Mouse (Mus musculus): ENCODE data around the gene Laptm5.

Laptm5 gene

DNA sequence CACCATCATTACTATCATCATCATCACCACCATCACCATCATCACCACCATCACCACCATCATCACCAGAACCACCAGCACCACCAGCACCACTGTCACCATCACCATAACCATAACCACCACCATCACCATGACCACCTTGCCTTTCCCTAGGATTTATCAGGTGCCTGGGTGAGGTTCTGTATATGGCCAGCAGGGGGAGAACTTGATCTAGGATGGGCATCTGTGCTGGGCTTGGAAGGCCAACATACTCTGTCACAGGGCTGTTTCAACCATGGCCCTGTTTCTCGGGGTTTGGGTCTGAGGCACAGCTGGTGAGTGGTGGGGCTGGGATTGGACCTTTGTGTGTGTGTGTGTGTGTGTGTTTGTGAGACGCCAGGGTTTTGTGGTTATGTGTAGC, 16.6 kb upstream of the Laptm5 start:
- in situ Hi-C loops (cut with MboI; ENCODE audit: unreplicated experiment in 2 of 2) = loop anchor here (5.0 kb wide), 2 partner anchors 51 to 941 kb away; partner anchors contain the start of gene Ptpru (in 1 of the 2)

DNA sequence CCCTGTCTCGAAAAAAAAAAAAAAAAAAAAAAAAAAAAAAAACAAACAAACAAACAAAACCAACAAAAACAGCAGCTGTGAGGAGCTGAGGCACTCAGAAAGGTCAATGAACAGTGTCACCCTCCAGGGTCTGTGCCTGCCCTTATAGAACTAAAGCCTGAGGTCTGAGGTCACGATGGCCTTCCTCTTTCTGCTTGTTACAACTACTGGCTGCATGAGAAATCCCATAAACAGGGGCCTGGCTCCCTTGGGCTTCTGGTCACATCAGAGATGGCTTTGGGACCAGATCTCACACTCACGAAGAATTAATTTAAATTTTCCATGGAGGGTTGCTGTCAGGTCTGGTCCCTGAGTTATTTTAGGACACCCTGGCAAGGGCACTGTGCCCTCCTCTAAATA, 13.5 kb upstream of the Laptm5 start:
- in situ Hi-C loops (cut with MboI; ENCODE audit: unreplicated experiment in 2 of 2) = loop anchor here (5.0 kb wide), 2 partner anchors 48 to 938 kb away; partner anchors contain the start of gene Ptpru (in 1 of the 2)

DNA sequence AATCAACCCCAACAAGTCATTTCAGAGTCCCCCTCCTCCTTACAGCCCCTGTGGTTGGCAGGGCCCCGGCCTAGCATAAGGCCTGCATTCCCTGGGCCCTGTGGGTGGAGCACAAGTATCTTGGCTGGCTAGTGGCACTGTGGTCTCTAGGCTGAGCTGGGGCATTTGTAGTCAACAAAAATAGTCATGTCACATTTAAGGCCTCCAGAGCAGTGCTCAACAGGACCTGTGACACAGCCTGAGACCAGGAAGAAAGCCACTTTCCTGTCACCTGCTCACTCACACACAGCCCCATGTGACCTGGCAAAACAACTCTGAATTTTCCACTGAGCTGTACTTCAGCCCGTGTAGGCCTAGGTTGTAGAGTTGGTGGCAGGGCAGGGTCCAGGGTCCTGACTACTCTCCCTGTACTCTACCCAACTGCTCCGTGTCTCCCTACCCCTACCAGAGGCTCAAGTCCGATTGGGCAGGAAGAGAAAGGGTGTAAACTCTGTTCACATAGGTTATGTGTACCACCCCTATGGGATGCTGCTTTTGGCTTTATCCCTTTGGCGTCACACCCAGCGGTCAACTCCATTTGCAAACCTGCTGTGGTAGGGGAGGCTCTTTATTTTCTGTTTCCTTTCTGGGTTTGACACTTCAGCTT, 13.0 kb upstream of the Laptm5 start:
- in situ Hi-C loops (cut with MboI; ENCODE audit: unreplicated experiment in 2 of 2) = loop anchor here (5.0 kb wide), 2 partner anchors 47 to 937 kb away; partner anchors contain the start of gene Ptpru (in 1 of the 2)

DNA sequence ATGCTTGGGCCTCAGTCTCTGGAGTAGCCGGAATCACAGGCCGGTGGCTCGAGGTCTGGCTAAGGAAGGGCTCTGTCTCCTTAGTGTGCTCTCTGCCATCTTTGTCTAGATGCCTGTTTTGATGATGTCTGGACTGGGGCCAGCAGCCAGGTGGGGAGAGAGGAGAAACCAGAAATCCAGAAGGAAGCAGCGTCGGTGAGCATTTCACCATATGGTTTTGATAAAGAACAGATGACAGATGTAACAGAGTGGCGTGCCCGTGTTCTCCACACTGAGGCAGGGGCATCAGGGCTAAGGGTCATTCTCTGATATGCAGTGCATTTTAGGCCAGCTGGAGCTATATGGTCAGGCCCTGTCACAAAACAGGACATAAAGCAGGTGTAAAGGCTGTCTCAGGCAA, 12.2 kb upstream of the Laptm5 start:
- in situ Hi-C loops (cut with MboI; ENCODE audit: unreplicated experiment in 2 of 2) = no loop called here

DNA sequence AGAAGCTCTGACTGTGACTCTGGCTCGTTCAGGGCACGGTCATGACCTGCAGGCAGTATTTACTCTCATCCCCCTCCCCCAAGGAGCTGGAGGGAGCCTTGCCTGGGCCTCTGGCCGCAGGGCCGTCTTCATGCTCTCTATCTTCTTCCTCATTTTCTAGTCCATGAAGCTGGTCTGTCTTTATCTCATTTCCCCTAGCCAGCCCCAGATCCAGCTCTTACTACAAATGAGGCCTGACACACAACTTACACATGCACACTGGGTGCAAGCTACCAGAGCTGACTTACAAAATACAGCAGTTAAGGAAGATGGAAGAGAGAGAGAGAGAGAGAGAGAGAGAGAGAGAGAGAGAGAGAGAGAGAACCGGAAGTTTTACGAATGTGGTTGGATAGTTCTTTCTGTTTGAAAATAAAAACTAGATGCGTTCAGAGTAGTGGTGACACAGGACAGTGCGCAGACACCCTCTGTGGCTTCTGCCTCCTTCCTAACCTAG, 10.6 kb upstream of the Laptm5 start:
- in situ Hi-C loops (cut with MboI; ENCODE audit: unreplicated experiment in 2 of 2) = no loop called here

DNA sequence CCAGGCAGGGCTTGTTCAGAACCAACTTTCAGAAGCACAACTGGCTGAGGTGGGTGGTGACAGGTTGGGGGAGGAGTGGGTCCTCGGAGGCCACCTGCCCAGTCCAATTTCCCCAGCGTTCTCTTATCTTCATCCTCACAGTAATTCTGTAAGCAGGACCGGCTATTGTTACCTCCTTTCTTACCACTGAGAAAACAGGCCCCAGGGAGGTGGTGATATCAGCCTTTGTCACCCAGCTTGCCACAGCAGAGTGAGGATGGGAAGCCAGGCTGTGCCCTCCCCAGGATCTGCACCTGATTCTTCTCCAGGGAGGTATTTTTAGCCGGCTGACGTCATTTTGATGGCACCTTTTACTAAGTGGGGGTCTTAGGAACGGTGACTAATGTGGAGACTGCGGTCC, 7.9 kb upstream of the Laptm5 start:
- in situ Hi-C loops (cut with MboI; ENCODE audit: unreplicated experiment in 2 of 2) = no loop called here

DNA sequence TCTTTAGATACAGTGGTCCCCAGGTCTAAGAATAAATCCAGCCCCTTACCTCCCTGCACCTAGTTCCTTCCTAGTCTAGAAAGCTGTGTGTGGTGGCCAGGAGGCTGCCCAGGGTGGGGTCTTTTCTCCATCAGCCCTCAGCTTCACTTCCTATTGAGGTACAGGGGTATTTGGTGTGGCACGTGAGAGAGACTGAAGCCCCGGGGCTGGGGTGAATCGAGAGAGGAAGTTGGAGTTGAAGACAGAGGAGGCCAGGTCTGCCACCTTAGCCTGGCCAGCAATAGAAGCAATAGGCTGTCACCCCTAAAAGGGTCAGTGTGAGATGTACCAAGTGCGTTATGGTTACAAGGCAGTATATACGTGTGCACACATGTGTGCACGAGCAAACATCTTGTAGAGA, 7.0 kb upstream of the Laptm5 start:
- in situ Hi-C loops (cut with MboI; ENCODE audit: unreplicated experiment in 2 of 2) = no loop called here

DNA sequence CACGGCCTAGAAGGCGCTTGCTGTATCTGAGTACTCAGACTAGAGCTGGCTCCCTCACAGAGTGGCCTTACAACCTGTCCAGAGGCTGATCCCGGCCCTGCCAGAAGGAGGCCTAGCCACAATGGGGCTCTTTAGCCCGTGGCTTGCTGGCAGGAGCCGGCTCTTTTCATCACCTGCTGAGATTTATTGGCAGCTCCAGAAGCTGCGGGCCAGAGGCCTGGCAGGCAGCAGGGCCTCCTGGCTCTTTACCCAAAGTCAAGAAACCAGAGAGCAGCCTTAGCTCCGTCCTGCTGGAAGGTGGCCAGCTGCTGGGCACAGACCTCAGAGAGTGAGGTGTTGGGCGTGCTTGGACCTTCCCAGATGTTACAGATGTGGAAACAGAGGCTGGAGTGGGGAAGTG, 6.6 kb upstream of the Laptm5 start:
- in situ Hi-C loops (cut with MboI; ENCODE audit: unreplicated experiment in 2 of 2) = no loop called here

DNA sequence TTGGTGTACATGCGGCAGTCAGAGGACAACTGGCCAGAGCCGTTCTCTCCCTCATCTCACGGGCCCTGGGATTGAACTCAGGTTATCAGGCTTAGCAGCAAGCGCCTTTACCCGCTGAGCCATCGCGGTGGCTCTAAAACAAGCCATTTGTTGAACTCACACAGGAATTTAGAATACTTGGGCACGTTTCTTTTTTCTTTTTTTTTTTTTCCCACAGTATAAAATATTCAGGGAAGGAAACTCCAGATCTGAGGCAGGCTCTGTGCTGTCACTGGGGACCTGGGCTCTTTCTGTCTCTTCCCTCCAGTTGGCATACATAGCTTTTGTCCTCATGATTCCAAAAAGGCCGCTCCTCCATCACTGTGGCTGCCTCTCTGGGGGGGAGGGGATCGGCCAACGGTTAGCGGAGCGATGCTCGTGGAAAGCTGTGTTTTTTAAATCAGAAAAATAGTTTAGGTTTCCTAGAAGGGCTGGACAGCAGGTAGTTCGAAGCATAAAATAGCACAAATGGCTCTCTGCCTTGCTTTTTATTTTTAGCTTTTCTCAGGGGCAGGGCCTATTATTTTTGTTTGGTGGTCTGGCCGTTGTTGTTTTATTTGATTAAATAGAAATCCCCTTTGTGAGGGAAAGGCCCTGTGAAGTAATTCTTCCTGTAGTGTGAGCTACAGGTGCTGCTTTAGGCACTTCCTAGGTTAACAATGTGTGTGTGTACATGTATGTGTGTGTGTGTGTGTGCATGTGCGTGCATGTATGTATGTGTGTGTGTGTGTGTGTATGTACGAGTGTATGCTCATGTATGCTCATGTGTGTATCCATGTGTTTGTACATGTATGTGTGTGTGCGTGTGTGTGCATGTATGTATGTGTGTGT, 5.5 kb upstream of the Laptm5 start:
- in situ Hi-C loops (cut with MboI; ENCODE audit: unreplicated experiment in 2 of 2) = no loop called here

DNA sequence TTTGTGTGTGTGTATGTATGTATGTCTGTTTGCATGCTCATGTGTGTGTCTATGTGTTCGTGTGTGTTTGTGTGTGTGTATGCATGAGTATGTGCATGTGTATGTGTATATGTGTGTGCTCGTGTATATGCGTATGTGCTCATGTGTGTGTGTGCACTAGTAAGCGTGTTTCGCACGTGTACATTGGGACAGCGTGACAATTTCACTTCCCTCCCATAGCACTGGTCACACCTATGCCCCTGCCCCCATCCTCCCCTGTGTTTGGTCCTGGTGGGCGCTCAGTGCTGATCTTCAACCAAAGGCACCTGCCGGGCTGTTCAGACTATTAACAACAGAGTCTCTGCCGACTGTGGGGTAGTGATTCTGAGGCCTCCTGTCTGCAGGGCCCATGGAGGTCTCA, 4.8 kb upstream of the Laptm5 start:
- in situ Hi-C loops (cut with MboI; ENCODE audit: unreplicated experiment in 2 of 2) = no loop called here

DNA sequence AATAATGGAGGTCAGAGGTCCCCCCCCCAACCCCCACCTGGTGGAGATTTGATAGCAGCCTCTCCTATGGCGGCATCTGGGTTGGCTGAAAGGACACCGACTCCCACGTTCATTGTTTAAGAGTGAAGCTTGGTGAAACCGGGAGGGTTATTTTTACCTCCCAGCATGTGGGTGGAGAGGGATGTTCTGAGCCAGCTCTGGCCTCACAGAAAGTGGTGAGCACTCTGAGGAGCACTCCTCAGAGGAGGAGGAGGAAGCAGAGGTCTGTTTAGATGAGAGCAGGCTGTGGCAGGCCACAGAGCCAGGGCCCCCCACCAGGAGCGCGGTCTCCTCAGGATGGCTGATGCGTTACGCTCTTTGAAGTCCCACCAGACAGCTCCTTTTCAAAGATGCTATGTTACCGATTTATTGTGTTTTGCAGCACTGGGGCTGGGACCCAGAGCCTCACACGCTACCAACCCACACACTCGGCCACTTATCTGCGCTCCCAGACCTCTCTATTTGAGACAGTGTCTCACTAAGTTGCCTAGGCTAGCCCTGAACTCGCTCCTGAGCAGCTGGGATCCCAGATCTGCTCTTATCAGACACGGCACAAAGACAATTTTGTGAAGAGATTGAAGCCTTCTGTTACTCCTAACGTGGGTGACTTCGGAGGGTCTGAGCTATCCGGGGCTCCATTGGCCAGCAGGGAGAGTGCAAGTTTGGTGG, 3.6 kb upstream of the Laptm5 start:
- in situ Hi-C loops (cut with MboI; ENCODE audit: unreplicated experiment in 2 of 2) = no loop called here

DNA sequence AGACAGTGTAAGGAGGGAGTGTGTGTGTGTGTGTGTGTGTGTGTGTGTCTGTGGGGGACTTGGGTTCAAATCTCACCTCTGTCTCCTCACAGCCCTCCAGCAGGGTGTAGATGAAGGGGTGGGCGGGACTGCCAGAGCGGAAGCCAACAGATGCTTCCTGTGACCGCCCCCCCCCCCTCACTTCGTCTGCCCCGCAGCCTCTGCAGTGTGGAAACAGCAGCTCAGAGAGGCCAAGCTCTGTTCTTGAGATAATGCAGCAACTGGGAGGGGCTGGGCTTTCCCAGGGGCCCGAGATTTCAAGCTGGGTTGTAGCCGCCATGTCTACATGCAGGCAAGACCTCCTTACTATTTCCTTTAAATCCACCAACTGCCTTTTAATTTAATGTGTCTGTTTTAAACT, 2.3 kb upstream of the Laptm5 start:
- in situ Hi-C loops (cut with MboI; ENCODE audit: unreplicated experiment in 2 of 2) = no loop called here

DNA sequence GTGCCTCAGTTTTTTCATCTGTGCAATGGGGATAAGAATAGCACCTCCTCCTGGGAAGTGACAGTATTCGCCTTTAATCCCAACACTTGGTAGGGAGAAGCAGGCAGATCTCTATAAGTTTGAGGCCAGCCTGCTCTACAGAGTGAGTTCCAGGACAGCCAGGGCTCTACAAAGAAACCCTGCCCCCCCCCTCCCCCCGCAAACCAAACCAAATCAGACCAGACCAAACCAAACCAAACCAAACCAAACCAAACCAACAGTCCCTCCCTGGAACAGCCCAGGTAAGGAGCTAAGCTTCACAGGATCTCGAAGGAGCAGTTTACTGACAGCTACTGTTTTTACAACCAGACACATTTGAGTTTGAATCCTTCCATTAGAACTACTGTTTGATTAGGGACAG, 299 bp upstream of the Laptm5 start:
- in situ Hi-C loops (cut with MboI; ENCODE audit: unreplicated experiment in 2 of 2) = no loop called here

DNA sequence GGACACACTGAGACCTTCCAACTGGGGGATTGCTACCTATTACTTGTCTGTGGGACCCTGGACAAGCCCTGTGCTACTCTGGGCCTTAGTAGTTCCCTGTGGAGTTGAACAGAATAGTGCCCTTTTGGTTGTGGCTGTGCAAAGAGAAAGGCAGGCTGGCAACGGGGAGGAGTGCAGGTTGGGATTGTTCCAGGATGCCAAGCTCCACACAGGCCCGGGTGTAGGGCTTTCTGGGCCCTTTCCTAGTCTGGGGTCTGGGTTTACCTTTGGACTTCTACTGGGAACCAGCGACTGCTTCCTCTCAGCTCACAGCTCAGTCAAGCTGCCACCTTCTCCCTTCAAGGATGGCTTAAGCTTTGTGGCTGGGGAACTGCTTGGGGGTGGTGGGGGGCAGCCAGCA, 586 bp downstream of the Laptm5 start:
- in situ Hi-C loops (cut with MboI; ENCODE audit: unreplicated experiment in 2 of 2) = no loop called here

DNA sequence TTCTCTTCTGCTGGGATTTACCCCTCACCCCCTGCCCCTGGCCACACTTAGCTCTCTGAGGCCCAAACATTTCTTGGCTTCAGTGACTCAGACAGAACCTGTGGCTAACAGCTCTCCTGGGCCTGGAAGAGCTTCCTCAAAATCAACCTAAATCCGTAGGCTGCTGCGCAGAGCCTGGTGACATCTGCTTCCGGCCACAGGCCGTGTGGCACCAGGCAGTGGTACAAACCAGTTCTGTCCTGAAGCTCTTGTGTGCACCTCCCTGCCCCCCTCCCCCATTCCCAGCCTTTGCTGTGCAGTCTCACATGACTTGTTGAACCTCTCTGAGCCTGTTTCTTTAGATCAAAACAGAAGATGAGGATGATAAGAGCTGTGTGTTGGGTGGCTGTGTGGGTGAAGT, 1.1 kb downstream of the Laptm5 start:
- in situ Hi-C loops (cut with MboI; ENCODE audit: unreplicated experiment in 2 of 2) = no loop called here

DNA sequence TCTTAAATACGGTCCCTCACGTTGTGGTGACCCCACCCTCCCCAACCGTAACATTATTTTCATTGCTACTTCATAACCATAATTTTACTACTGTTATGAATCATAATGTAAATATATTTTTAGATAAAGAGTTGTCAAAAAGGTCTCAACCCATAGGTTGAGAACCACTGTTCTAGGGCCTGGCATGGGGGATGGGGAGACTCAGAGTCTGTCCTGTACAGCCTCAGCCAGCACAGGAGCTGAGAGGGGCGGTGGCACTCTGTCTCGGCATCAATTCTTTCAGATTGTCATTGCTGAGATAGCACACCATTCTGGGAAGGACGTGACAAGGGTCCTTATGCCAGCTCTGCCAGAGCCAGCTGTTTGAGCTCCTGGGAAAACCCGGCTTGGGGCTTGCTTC, 1.6 kb downstream of the Laptm5 start:
- in situ Hi-C loops (cut with MboI; ENCODE audit: unreplicated experiment in 2 of 2) = no loop called here

DNA sequence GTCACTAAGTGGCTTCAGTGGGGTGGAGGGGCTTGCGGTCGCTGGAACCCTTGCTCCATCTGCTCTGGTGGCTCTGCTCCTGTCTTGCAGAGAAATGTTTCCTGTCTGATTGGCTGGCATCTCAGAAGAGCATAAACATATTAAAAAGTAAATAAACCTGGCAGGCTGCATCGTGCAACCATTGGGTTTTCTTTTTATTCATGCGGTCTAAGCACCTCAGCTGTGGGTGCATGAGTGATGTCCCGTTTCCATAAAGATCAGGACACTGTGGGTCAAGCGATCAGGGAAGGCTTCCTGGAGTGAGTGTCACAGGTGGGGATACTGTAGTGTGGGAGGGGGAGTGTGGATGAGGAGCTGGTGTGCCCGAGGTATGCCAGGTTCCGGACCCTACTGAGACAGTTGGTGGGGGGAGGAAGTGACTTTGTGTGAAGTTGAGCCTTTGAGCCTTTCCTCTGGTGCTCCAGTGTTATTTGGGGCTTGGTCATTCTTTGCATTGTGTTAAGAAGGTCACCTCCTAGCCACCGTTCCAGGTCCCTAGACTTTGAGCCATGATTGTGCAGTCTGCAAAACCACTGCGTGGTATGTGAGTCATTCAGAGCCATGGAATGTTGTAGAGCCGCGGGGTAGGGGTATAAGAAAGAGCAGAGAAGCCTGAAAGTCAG, 2.2 kb downstream of the Laptm5 start:
- in situ Hi-C loops (cut with MboI; ENCODE audit: unreplicated experiment in 2 of 2) = no loop called here

DNA sequence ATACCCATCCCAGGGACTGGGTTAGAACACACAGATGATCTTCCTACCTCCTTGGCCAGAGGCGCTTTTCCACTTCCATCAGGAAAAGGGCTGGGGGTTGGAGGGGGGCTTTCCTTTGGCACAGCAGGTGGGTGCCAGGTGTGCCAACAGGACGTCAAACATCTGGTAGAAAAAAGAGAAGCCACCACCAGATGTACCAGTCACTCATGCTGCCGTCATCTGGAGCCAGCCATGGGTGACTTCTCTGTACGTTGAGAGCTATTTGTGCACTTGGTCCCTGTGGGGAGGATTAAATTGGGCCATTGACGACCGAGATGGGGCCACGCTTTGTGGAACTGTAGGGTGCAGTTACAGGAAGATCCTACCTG, 2.7 kb downstream of the Laptm5 start:
- in situ Hi-C loops (cut with MboI; ENCODE audit: unreplicated experiment in 2 of 2) = no loop called here

DNA sequence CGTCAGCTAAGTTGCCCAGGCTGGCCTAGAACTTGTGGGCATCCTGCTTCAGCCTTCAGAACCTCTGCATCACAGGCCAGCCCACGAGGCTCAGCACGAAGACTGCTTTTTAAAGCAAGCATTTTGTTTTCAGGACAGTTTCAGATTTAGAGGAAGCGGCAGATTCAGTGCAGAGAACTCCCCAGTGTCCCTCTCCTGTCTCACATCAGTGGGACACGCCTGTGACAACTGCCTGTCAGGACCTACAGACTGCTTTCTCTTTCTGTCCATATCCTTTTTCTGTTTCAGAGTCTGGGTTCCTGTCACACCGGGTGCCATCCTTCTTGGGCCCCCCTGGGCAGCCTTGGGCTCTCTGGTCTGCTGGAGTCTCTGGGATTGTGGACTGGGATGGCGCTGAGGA, 3.7 kb downstream of the Laptm5 start:
- in situ Hi-C loops (cut with MboI; ENCODE audit: unreplicated experiment in 2 of 2) = no loop called here

DNA sequence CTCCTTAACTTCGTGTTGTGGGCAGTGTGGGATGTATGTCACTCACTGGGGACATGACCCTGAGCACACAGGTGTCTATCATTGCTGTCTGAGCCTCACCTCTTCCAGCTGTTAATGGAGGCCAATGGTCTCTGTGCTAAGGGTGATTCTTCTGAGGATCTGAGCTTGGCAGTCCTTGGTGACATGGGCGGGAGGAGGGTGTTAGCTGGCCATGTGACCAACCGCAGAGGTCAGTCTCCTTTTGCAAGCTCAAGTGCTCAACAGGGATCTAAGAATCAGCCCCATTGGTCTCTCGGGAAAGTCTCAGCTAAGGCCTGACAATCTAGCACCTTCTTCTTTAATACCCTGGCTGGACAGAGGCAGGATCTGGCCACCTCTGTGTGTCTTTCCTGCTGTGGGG, 4.6 kb downstream of the Laptm5 start:
- in situ Hi-C loops (cut with MboI; ENCODE audit: unreplicated experiment in 2 of 2) = no loop called here
